8 mouse cellular contexts compared by ENCODE assay signal in genomic region chr10:81174617-81175344, GRCm38 (mm10). TPM values are rescaled to one million over a fixed set of nuclear protein-coding genes. Genes with fewer than 3 reads are reported as not detected.
DNase-seq lines count a peak whose midpoint lies in the region; ATAC-seq and TF ChIP-seq lines count a peak whose summit lies in the region.

No protein-coding gene starts in this region.

- DNase-seq in adrenal gland, adult 18-20 months (ENCODE audit: low spot score in 2 of 2) = peak; percentile 86 to 89
- peak; percentile 89 for DNase-seq in gastrocnemius, adult 2 months
- peak; percentile 92 for DNase-seq in hindbrain, postnatal 0 days (ENCODE audit: low spot score)
- peak; percentile 84 to 88 for DNase-seq in left cerebral cortex, adult 2 months (ENCODE audit: extremely low spot score in 1 of 2, low spot score in 2 of 2)
- DNase-seq in right cerebral cortex, adult 18-20 months = peak; percentile 86
- DNase-seq in urinary bladder, postnatal 25 days (ENCODE audit: low spot score) = peak; percentile 80

- no peaks in the 10 kb centered on the region for H3K27me3 ChIP-seq in hindbrain, postnatal 0 days (ENCODE audit: insufficient read depth, low read length)

- WGBS in hindbrain, postnatal 0 days = 2% methylated on average over 29 of the region's 29 CpGs

- TF ChIP-seq POLR2A in cortical plate, adult 2 months (IDR thresholded peaks at IDR 0.05; ENCODE audit: extremely low read depth, insufficient read depth, low read length) = peak; percentile 52; the same call in 1 of the 2 replicates

- no peaks in the 10 kb centered on the region for H3K9me3 ChIP-seq in hindbrain, postnatal 0 days (ENCODE audit: low read length)

- H3K4me3 ChIP-seq in cortical plate, adult 2 months (ENCODE audit: insufficient read depth, low read length) = peak overlapping the region; percentile 24
- peak overlapping the region; percentile 91 for H3K4me3 ChIP-seq in gastrocnemius, adult 2 months
- peak overlapping the region; percentile 30 for H3K4me3 ChIP-seq in hindbrain, postnatal 0 days (ENCODE audit: low read length)
- H3K4me3 ChIP-seq in left cerebral cortex, adult 2 months = peak overlapping the region; percentile 22

- peaks cover 22% of the 10 kb centered on the region for H3K36me3 ChIP-seq in hindbrain, postnatal 0 days (ENCODE audit: insufficient read depth, low read length)

- intact Hi-C loops in gastrocnemius, adult 2 months (cut with DNase I) = loop anchor here (2.0 to 10.0 kb wide), 4 partner anchors 42 to 272 kb away; partner anchors contain the start of gene Timm13
- intact Hi-C loops in left cerebral cortex, adult 2 months (cut with DNase I) = no loop called here

- H3K4me2 ChIP-seq in hindbrain, postnatal 0 days (ENCODE audit: low read depth, low read length) = peak overlapping the region; percentile 83

- H3K27ac ChIP-seq in cortical plate, adult 2 months (ENCODE audit: insufficient read depth, low read length) = peak overlapping the region; percentile 94; the same call in 1 of the 2 replicates
- peak overlapping the region; percentile 91 for H3K27ac ChIP-seq in gastrocnemius, adult 2 months
- peak overlapping the region; percentile 90 for H3K27ac ChIP-seq in hindbrain, postnatal 0 days
- peak overlapping the region; percentile 76 for H3K27ac ChIP-seq in left cerebral cortex, adult 2 months

- H3K4me1 ChIP-seq in cortical plate, adult 2 months (ENCODE audit: control insufficient read depth, insufficient read depth, low read length) = peaks cover 6% of the 10 kb centered on the region
- H3K4me1 ChIP-seq in hindbrain, postnatal 0 days (ENCODE audit: insufficient read depth, low read length) = peaks cover 4% of the 10 kb centered on the region; the same call in 1 of the 2 replicates

- ATAC-seq in hindbrain, postnatal 0 days = peak; percentile 80
- peak; percentile 71 for ATAC-seq in megakaryocyte, adult 5-6 weeks (ENCODE audit: poor library complexity, severe bottlenecking)

- H3K9ac ChIP-seq in hindbrain, postnatal 0 days (replicated peaks; ENCODE audit: low read length) = peak overlapping the region; percentile 45

- TF ChIP-seq CTCF in cortical plate, adult 2 months (IDR thresholded peaks at IDR 0.05; ENCODE audit: extremely low read depth, insufficient read depth, low read length) = peak; percentile 93
- peak; percentile 98 for TF ChIP-seq CTCF in gastrocnemius, adult 2 months (IDR thresholded peaks at IDR 0.05)
- peak; percentile 91 for TF ChIP-seq CTCF in hindbrain, postnatal 0 days (IDR thresholded peaks at IDR 0.05; ENCODE audit: low read depth)
- peak; percentile 96 for TF ChIP-seq CTCF in left cerebral cortex, adult 2 months (IDR thresholded peaks at IDR 0.05)

RNA-seq across cellular contexts. Expression of gene Eef2, which starts 1.6 kb away (rescaled TPM):
- total RNA-seq in adrenal gland, adult 18-20 months (2021) = 1,000 to 10,000 TPM; 1,443 to 1,598 TPM
- polyA plus RNA-seq in cortical plate, adult 2 months (2012; rRNA removed) = 1,040 and 1,088 TPM in 2 replicates
- 1,000 to 10,000 TPM; 1,128 to 1,335 TPM for total RNA-seq in gastrocnemius, adult 2 months (2021)
- total RNA-seq in hindbrain, postnatal 0 days (2014; rRNA removed) = 2,095 and 2,196 TPM in 2 replicates
- polyA plus RNA-seq in hindbrain, postnatal 0 days (2015; fragmentation: Nextera tagmentation; extraction: Ambion mirVana) = 422 and 434 TPM in 2 replicates
- 100 to 1,000 TPM; 884 to 901 TPM for total RNA-seq in left cerebral cortex, adult 2 months (2021)
- 394 and 408 TPM in 2 replicates for total RNA-seq in megakaryocyte, adult 5-6 weeks (2015)
- total RNA-seq in megakaryocyte, adult 5-6 weeks (2017) = 983 and 1,066 TPM in 2 replicates

RNA-seq across cellular contexts. Expression of gene Pias4, which starts 7.1 kb away (rescaled TPM):
- 10 to 100 TPM; 27.3 to 29.7 TPM for total RNA-seq in adrenal gland, adult 18-20 months (2021)
- 21.3 and 22.5 TPM in 2 replicates for polyA plus RNA-seq in cortical plate, adult 2 months (2012; rRNA removed)
- 10 to 100 TPM; 15.7 to 16.2 TPM for total RNA-seq in gastrocnemius, adult 2 months (2021)
- 33.9 and 46.4 TPM in 2 replicates for total RNA-seq in hindbrain, postnatal 0 days (2014; rRNA removed)
- 32.0 and 33.7 TPM in 2 replicates for polyA plus RNA-seq in hindbrain, postnatal 0 days (2015; fragmentation: Nextera tagmentation; extraction: Ambion mirVana)
- total RNA-seq in left cerebral cortex, adult 2 months (2021) = 10 to 100 TPM; 26.7 to 32.0 TPM
- 10.1 and 13.7 TPM in 2 replicates for total RNA-seq in megakaryocyte, adult 5-6 weeks (2015)
- 12.9 and 13.3 TPM in 2 replicates for total RNA-seq in megakaryocyte, adult 5-6 weeks (2017)

RNA-seq across cellular contexts. Expression of gene Dapk3, which starts 8.0 kb away (rescaled TPM):
- 10 to 100 TPM; 63.4 to 74.2 TPM for total RNA-seq in adrenal gland, adult 18-20 months (2021)
- polyA plus RNA-seq in cortical plate, adult 2 months (2012; rRNA removed) = 71.2 and 77.1 TPM in 2 replicates
- total RNA-seq in gastrocnemius, adult 2 months (2021) = 10 to 100 TPM; 22.1 to 24.9 TPM
- total RNA-seq in hindbrain, postnatal 0 days (2014; rRNA removed) = 69.7 and 80.9 TPM in 2 replicates
- polyA plus RNA-seq in hindbrain, postnatal 0 days (2015; fragmentation: Nextera tagmentation; extraction: Ambion mirVana) = 52.3 and 56.1 TPM in 2 replicates
- 10 to 100 TPM; 74.6 to 89.4 TPM for total RNA-seq in left cerebral cortex, adult 2 months (2021)
- total RNA-seq in megakaryocyte, adult 5-6 weeks (2015) = 9.8 and 12.7 TPM in 2 replicates
- 27.5 and 36.6 TPM in 2 replicates for total RNA-seq in megakaryocyte, adult 5-6 weeks (2017)

RNA-seq across cellular contexts. Expression of gene 4930442H23Rik, which starts 8.9 kb away (rescaled TPM):
- total RNA-seq in adrenal gland, adult 18-20 months (2021) = not detected
- polyA plus RNA-seq in cortical plate, adult 2 months (2012; rRNA removed) = not detected in 2 replicates
- total RNA-seq in gastrocnemius, adult 2 months (2021) = not detected
- total RNA-seq in hindbrain, postnatal 0 days (2014; rRNA removed) = not detected in 2 replicates
- polyA plus RNA-seq in hindbrain, postnatal 0 days (2015; fragmentation: Nextera tagmentation; extraction: Ambion mirVana) = 0.26 TPM in 1 of 2 replicates, not detected in the other
- not detected for total RNA-seq in left cerebral cortex, adult 2 months (2021)
- not detected in 2 replicates for total RNA-seq in megakaryocyte, adult 5-6 weeks (2015)
- not detected in 2 replicates for total RNA-seq in megakaryocyte, adult 5-6 weeks (2017)

RNA-seq across cellular contexts. Expression of gene Nmrk2, which starts 27.1 kb away (rescaled TPM):
- total RNA-seq in adrenal gland, adult 18-20 months (2021) = not detected
- polyA plus RNA-seq in cortical plate, adult 2 months (2012; rRNA removed) = 0.13 and 0.19 TPM in 2 replicates
- total RNA-seq in gastrocnemius, adult 2 months (2021) = 10 to 100 TPM; 59.7 to 72.8 TPM
- total RNA-seq in hindbrain, postnatal 0 days (2014; rRNA removed) = 0.31 and 0.58 TPM in 2 replicates
- polyA plus RNA-seq in hindbrain, postnatal 0 days (2015; fragmentation: Nextera tagmentation; extraction: Ambion mirVana) = 0.15 and 0.25 TPM in 2 replicates
- total RNA-seq in left cerebral cortex, adult 2 months (2021) = under 1 TPM in 1 of 2 experiments, not detected in 1; 0.42 TPM
- total RNA-seq in megakaryocyte, adult 5-6 weeks (2015) = not detected in 2 replicates
- not detected in 2 replicates for total RNA-seq in megakaryocyte, adult 5-6 weeks (2017)

Comparison
In these comparisons a context has a peak if more than half of its experiments do, and no peak if none do; other contexts are left out.
1. Peak in every context shown above with its lines: DNase-seq, ATAC-seq, H3K4me3 ChIP-seq and H3K27ac ChIP-seq.
2. H3K4me3 ChIP-seq: peak in every context shown above with its lines; median percentile 91 in gastrocnemius, adult 2 months; 30 in hindbrain, postnatal 0 days; 24 in cortical plate, adult 2 months; 22 in left cerebral cortex, adult 2 months.